Mouse (Mus musculus) adrenal gland, adult 18-20 months (tissue): ENCODE measurements around the gene Pparg. TPM values are rescaled to one million over a fixed set of nuclear protein-coding genes. Genes with fewer than 3 reads are reported as not detected.

Source experiments
- DNase-seq, 2 experiments: peaks; one replicate each; pipeline ENCODE4 v3.0.0; 2021 to 2022; ENCODE audit warnings: low spot score in 2 of 2
- total RNA-seq, 2 experiments: library from RNA; stranded (reverse); gene quantifications; 1 replicate in 1 of 2; 2 replicates in 1 of 2; pipeline ENCODE4 v1.2.3; 2021

The Pparg gene
- total RNA-seq, 2 experiments from 2014 or later = 48.5 to 157 TPM

DNA sequence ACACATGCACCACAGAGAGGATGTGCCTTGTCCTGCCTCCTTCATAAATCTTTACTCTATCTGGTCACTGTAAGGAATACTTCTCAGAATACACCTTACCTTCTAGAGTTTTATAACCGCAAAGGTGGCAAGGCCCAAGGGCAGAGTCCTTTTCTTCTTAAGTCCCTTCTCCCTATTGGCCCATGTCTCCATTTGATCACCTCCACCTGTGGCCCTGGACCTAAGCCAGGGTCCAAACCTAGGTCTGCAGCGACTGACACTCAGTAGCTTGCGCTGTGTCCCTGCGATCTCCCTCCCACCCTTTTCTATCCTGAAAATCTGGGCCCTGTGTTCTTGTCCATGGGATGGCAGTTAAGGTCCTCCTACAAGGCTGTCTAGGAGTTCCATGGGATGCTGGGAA lies 142.3 kb downstream of the Pparg start:
- DNase-seq = no peak

DNA sequence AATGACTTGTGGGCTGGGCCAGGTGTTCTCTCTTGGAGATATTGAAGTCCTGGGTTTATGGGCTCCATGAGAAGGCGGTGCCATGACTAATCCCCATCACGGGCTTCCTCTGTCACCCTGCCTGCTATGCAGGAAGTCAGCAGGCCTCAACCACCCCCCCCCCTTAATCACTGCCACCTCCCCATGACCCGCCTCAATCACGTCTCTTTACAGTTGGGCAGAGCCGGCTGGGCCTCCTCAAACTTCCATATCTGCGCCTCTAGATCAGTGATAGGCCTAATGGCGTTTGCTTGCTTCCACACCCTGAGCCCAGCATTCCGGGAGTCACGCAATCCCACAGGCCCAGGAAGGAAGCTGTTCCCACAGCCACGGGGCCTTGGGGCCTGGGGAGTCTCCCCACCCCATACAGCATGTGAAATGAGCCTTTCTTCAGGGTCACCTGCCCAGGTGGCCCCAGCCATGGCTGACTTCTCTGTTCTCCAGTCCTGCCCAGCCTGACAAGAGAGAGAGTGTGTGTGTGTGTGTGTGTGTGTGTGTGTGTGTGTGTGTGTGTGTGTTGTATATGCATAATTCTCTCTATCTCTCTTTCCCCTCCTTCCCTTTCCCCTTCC lies 142.9 kb downstream of the Pparg start:
- DNase-seq = no peak

DNA sequence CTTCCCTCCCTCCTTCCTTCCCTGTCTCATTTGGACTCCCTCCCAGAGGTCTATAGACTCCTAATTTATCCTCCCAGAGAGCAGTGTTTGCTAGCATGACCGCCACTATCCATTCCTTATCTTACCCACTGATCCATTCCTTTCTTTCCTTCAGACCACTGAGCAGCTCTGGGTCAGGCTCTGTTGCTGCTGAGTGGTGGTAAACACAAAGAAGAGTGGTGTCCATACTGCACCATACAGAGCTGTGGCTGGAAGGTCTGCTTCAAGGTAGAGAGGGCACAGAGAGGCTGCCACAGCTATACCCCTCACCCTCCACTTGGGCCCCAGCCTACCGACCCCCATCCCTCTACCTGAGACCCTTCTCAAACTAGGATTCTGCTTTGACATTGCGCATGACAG lies 143.4 kb downstream of the Pparg start:
- DNase-seq = no peak

DNA sequence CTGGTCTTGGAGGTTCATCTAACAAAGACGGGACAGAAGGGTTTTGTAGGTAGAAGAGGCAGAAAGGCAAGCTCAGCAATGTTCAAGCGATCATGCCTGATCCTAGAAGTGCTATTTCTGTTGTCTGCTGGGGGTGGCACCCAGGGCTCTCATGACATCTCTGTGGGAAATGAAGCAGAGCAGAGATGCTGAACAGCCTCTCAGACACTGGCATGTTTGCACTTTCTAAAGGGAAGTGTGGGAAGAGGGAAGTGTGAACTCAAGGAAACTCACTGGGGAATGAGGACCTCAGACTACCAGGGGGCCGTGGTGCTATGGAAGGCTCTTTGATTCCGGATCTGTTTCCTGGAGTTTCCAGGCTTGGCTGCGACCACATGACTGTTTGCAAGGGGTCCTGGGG lies 144.2 kb downstream of the Pparg start:
- no peak for DNase-seq

DNA sequence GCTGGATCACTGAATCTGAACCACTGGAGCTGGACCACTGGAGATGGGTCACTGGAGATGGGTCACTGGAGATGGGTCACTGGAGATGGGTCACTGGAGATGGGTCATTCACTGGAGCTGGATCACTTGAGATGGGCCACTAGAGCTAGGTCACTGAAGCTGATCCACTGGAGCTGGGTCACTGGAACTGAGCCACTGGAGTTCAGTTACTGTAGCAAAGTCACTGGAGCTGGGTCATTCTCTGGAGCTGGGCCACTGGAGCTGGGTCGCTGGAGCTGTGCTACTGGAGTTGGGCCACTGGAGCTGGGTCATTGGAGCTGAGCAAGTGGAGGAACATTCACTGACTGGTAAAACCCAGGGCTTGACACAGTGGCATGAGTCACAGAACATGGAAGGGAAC lies 145.7 kb downstream of the Pparg start:
- no peak for DNase-seq

DNA sequence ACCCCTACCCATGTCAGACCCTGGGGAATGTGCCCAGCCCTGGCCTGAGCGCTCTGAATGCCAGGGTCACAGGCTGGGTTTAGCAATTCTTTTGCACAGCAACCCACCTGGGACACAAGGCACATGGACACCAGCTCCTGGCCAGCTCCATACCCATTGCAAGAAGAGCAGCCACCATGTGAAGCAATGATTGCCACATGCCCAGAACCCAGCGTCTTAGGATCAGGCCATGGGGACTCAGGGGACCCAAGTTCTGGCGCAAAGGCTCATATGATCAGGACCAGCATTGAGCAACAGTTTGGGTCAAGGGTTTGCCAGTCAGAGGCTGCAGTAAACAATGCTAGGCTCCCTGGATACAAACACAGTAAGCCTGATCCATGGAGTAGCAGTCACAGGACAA lies 150.7 kb downstream of the Pparg start:
- DNase-seq = no peak

DNA sequence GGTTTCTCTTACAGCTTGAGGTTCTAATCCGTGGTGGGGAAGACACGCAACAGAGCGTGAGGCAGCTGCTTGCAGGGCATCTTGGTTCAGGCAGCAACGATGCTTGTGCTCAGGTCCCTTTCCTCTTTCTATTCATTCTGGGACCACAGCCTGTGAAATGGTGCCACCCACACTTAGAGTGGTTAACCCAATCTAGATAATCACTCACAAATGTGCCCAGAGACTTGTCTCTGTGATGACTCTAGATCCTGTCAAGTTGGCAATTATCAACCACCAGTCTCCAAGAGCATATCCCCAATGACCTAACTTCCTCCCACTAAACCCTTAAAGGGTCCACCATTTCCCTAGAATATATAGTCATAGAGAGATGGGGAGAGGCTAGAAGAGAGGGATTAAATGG lies 152.5 kb downstream of the Pparg start:
- no peak for DNase-seq

DNA sequence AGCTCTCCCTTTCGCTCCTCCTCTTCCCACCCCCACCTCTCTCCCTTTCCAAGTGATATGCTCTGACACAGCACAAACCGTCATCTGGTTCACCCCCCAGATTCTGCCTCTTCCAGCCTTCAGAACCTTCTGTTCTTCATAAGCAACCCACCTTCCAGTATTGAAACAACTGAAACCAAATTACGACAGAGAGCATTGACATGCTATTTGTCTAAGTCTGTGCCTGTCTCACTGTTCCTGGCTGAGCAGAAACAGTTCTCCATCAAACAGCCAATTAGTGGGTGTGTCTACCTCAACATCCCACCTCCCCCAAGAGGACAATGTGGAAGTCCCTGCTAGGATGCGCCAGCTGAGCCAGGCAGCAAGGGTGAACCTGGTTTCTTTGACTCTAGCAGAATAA lies 157.2 kb downstream of the Pparg start:
- DNase-seq = no peak

DNA sequence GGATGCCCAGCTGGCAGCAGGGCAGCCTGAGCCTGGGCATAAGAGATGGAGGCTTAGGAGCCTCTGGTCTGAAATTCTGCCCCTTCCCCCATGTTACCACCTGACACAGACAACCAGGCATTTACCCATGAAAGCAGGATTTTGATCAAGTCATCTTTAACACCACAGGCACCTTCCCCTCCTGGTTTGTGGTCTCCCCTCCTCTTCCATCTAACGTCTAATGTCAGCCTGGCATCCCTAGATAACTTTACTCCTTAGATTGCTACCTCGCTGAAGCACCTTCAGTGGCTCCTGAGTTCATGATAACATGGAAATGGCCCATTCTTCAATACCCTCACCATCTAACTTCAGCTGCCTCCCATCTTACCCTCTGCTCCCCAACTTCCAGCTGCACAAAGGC lies 157.6 kb downstream of the Pparg start:
- DNase-seq = no peak

DNA sequence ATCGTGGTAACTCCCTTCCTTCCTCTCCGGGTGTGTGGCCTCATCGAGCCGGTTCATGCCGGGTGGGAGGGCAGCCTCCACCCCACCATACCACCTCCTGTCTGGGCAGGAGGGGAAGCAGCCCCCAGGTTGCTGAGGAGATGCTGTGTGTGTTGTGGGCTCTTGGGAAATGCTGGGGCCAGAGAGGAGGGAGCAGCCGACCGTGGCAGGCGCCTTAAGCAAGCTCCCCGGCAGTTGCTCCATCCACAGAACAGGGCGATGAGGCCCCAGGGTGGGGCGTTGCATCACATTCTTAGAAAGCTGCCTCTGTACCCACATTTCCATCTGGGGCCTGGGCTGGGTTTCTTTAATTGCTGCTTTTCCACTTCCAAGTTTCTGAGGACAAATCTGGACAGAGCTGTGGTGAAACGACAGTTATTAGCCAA lies 158.5 kb downstream of the Pparg start:
- no peak for DNase-seq

DNA sequence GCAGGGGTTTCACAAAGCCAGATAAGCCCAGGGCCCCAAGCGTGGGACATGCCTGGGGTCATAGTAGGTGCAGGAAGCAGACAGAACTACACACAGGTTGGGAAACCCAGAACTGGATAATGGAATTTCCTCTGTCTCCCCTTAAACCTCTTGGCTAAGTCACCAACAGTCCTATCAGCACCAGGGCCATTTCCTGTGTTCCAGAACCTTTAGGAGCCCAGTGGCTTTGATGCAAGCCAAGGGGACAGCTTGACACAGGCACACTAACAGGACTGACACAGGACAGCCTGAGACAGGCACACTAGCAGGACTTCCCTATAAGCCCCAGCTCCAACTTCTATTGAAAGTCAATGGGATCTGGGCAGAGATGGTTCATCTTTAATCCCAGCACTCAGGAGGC lies 161.2 kb downstream of the Pparg start:
- no peak for DNase-seq

DNA sequence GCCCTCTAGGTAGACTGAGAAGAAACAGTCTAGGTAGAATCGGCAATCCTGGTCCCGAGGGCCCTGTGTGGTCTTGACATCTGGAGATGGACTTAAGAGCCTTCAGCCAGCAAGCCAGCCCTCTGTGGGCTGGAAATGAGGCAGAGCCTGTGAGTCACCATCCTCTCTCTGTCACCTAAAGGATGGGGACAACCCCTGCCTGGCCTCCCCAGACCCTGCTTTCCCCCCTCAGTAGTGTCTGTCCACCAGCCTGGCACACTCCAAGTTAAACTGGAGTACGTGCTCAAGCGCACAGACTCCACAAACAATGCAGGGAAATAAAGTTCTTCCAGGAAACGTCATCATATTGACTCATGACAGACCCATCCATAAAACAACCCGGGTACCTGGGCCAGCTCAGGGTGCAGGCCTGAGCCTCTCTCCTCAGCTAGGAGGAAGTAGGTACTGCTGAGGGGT lies 162.0 kb downstream of the Pparg start:
- DNase-seq = no peak

DNA sequence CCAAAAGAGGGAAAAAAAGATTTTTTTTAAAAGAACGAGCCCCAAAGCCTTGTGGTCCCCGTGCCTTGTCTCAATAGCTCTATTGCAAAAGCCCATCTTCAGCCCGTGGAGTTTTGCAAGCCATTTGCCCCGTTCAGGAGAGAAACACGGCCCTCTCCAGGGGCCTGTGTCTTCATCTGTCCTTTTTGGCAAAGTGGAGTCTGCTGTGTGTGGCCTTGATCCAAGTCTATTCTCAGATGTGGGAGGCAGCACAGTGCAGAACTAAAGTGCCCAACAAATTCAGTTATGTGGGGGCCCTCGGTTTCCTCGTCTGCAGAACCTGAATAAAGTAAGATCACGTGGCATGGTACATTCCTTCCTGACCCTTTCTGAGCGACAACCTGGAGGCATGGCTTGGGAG lies 162.4 kb downstream of the Pparg start:
- DNase-seq = no peak

DNA sequence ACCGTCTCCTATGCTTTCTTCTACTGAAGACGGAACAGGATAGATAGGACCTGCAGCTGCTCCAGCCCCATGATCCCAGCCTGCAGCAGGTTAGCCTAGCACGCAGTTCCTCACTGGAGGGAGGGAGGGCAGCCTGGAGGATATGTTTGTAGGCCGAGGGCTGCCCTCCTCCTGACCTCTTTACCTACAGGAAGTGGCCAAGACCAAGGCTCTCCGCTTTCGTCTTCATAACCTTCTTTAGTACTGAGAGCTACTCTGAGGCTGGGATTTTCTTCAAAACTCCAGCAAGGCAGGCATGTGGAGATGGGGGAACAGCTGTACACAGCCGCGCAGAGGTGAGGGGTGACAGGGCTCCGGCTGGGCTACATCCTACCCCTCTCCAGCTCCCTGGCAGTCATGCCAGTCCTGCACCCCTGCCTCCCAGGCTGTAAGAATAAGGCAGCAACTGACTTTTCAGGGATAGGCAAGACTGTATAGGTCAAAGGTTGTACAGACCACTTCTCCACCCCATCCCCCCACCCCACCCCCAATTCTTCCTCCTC lies 163.8 kb downstream of the Pparg start:
- no peak for DNase-seq

DNA sequence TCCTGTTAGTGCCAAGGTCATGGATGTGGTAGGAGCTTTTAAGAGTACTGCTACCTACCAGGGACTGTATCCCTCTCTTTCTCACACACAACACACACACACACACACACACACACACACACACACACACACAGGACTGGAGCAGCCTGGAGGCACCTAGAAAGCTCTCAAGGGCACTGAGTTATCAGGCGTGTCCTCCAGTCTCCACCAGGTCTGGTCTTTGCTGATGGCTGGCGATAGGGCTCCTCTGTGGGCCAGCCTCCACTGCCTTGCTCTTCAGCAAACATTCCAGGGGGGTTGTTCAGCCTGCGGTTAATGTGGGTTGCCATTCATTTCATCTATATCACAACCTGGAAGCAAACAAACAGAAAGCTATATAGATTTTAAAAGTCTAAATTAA lies 166.7 kb downstream of the Pparg start:
- no peak for DNase-seq

DNA sequence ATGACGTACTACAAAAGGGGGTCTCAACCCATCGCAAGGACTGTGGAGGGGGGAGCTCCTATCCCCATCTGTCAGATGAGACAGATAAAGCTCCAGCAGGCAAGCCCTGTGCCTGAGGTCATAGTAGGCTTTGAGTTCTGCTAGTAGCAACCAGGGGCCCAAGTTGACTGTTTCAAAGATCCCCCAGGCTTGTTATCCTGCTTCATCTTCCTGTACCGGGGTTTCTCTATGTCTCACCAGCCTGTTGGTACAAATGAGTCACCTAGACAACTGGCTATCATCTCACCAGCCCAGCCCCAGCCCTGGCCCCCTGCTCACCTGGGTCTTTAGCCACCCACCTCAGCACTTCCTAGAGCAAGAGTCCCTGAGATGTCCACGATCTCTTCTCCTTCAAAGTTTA lies 167.6 kb downstream of the Pparg start:
- DNase-seq = no peak

DNA sequence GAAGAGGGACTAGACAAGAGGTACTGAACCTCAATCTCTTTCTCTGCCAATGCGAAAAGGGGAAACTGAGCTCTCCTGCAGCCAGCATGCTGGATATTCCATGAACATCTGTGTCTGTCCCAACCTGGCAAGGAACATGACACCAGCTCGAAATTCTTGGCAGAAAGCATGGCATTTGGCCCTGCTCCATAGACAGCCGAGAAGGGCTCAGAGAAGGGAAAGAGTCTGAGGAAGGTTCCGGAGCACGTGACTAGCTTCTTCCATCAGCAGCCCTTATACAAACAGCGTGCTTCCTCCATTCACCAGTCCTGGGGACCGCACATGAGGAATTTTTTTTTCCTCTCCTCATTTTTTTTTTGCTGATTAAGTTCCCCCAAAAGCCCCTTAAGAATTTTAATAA lies 173.9 kb downstream of the Pparg start:
- DNase-seq = no peak

DNA sequence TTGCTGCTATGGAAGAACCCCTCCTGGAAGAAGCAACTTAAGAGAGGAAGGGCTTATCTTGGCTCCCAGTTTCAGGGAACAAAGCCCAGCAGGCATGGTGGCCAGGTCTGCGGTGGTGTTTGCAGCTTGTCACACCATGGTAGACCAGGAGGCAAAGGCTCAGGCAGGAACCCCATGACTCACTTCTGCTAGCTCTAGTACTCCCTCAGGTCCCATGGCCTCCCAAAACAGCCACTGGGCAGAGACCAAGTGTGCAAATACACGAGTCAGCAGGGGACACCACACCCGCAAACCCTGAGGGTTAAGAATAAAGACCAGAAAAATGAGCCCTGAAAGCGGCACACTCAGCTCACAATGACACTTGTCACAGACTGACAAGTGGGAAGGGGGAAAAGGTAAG lies 175.4 kb downstream of the Pparg start:
- DNase-seq = no peak

DNA sequence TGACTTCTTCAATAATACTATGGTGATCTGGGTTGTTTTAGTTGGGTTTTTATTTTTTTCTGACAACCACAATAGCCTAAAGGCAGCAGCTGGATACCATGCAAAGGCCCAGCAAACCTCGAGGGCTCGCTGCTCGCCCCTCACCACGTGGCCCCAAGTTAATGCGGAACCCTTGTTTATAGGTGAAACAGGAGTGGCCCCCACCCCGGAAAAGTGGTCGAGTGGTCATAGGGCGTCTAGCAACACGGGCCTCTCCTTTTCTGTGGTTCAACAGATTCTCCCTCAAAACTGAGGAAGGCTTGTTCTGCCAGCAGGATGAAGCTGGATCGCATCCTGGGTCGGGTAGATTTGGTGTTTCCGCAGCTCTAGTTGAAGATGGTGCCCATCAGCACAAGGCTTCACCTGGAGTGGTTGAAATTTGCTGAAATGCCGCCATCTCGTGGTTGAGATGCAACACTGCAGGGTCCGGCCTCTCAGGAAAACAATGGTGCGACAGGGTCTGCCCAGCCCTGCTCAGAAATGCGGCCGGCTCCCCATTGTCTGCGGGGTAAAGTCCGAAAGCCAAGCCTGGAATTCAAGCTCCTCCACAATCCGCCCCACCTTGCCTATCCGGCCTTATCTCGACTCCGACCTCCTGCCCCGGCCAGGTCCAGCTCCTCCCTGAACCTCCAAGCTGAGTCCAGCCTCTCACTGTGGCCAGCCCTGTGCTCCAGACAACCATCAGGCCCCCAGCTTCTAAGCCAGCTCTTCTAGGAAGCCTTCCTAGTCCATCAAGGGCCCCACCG lies 178.1 kb downstream of the Pparg start:
- peak; percentile 78 to 80 for DNase-seq
